Mouse (Mus musculus) CD4-positive, CD25-positive, alpha-beta regulatory T cell, adult 4 months (primary cell): ENCODE measurements around the gene Fbh1. TPM values are rescaled to one million over a fixed set of nuclear protein-coding genes. Genes with fewer than 3 reads are reported as not detected.
A peak's percentile ranks its signal among the peaks of the same experiment; 100 is the strongest.

Source experiments
- ATAC-seq: one replicate; pipeline ENCODE4 v1.8.0; 2017
- polyA plus RNA-seq, 2 experiments: library from polyadenylated mRNA; unstranded; fragments of 100-300 nt; shearing (Covaris generic); gene quantifications; one replicate each; pipeline ENCODE4 v1.2.1; 2017

The Fbh1 gene
- 10 to 100 TPM; 44.6 to 48.6 TPM for polyA plus RNA-seq

- ATAC-seq = peak; percentile 86
These were observed at the start of gene Fbh1, which contains the start of gene Ankrd16 for GRCm38 (mm10) chr2:11777091-11778068. TSS of gene Fbh1 (minus strand) at chr2:11777582. TSS of gene Ankrd16 (plus strand) at chr2:11777876.

- peak; percentile 84 for ATAC-seq
These were observed 24.0 kb upstream of the Fbh1 start for GRCm38 (mm10) chr2:11801299-11801930.

GRCm38 (mm10) chr2:11797930-11798364 lies 20.6 kb upstream of the Fbh1 start:
- no peak for ATAC-seq

- ATAC-seq = no peak
These were observed 17.3 kb upstream of the Fbh1 start for GRCm38 (mm10) chr2:11794668-11795067.

- ATAC-seq = no peak
These were observed 6.8 kb upstream of the Fbh1 start for GRCm38 (mm10) chr2:11784159-11784558.

- peak; percentile 83 for ATAC-seq
These were observed 873 bp upstream of the Fbh1 start for GRCm38 (mm10) chr2:11778087-11778823.

GRCm38 (mm10) chr2:11776415-11776814 lies 967 bp downstream of the Fbh1 start:
- no peak for ATAC-seq

- ATAC-seq = no peak
These were observed 2.3 kb downstream of the Fbh1 start for GRCm38 (mm10) chr2:11775121-11775520.

GRCm38 (mm10) chr2:11774426-11774825 lies 3.0 kb downstream of the Fbh1 start:
- no peak for ATAC-seq

- ATAC-seq = no peak
These were observed 5.0 kb downstream of the Fbh1 start for GRCm38 (mm10) chr2:11772401-11772800.

GRCm38 (mm10) chr2:11771701-11772100 lies 5.7 kb downstream of the Fbh1 start:
- no peak for ATAC-seq

GRCm38 (mm10) chr2:11767161-11767545 lies 10.2 kb downstream of the Fbh1 start:
- no peak for ATAC-seq

GRCm38 (mm10) chr2:11766485-11767160 lies 10.8 kb downstream of the Fbh1 start:
- ATAC-seq = no peak

GRCm38 (mm10) chr2:11765694-11766093 lies 11.7 kb downstream of the Fbh1 start:
- no peak for ATAC-seq

- no peak for ATAC-seq
These were observed 14.8 kb downstream of the Fbh1 start for GRCm38 (mm10) chr2:11762541-11762940.

- ATAC-seq = no peak
These were observed 37.8 kb downstream of the Fbh1 start for GRCm38 (mm10) chr2:11739516-11740051.

GRCm38 (mm10) chr2:11738794-11739193 lies 38.6 kb downstream of the Fbh1 start:
- no peak for ATAC-seq

GRCm38 (mm10) chr2:11735853-11736252 lies 41.5 kb downstream of the Fbh1 start:
- no peak for ATAC-seq

GRCm38 (mm10) chr2:11732978-11733377 lies 44.4 kb downstream of the Fbh1 start:
- no peak for ATAC-seq

GRCm38 (mm10) chr2:11729091-11729490 lies 48.3 kb downstream of the Fbh1 start:
- ATAC-seq = no peak

GRCm38 (mm10) chr2:11727574-11727973 lies 49.8 kb downstream of the Fbh1 start:
- no peak for ATAC-seq

- no peak for ATAC-seq
These were observed 54.8 kb downstream of the Fbh1 start for GRCm38 (mm10) chr2:11722564-11722963.
